Mouse (Mus musculus) embryonic facial prominence, embryonic 11.5 days (tissue): Measurements from ENCODE around the gene Plk5. TPM values are rescaled to one million over a fixed set of nuclear protein-coding genes. Genes with fewer than 3 reads are reported as not detected.
A peak's percentile ranks its signal among the peaks of the same experiment; 100 is the strongest.

Experiments used
- ATAC-seq: fragments of 200-750 bp; cut with Nextera tagmentation; replicated peaks from 2 replicates; pipeline ENCODE4 v1.8.0; 2017; ENCODE audit warnings: low read depth; ENCODE audit not compliant: insufficient number of reproducible peaks, low FRiP score, low TSS enrichment
- DNase-seq: peaks from one replicate; pipeline ENCODE4 v3.0.0-alpha.2; 2015; ENCODE audit warnings: low spot score
- H3K27ac ChIP-seq: fragments of 300-500 bp; sonication (generic); replicated peaks from 2 replicates; pipeline ENCODE4 v1.5.1; 2014; ENCODE audit warnings: mild to moderate bottlenecking, low read depth, low read length, control low read depth
- H3K27me3 ChIP-seq: fragments of 300-500 bp; sonication (generic); 2 replicates; pipeline ENCODE4 v1.6.1; 2014; ENCODE audit warnings: mild to moderate bottlenecking, low read length, moderate library complexity, mixed read lengths; ENCODE audit not compliant: control insufficient read depth, insufficient read depth
- H3K36me3 ChIP-seq: fragments of 300-500 bp; sonication (generic); replicated peaks from 2 replicates; pipeline ENCODE4 v1.6.1; 2014; ENCODE audit warnings: low read depth, mild to moderate bottlenecking, low read length, moderate library complexity, mixed read lengths; ENCODE audit not compliant: control insufficient read depth, insufficient read depth
- H3K4me1 ChIP-seq: fragments of 300-500 bp; sonication (generic); 2 replicates; pipeline ENCODE4 v1.6.1; 2014; ENCODE audit warnings: low read length, mixed read lengths; ENCODE audit not compliant: control insufficient read depth, insufficient read depth
- H3K4me2 ChIP-seq: fragments of 300-500 bp; sonication (generic); 2 replicates; pipeline ENCODE4 v1.6.1; 2014; ENCODE audit warnings: low read depth, mild to moderate bottlenecking, control low read depth, low read length, moderate library complexity
- H3K4me3 ChIP-seq: fragments of 300-500 bp; sonication (generic); 2 replicates; pipeline ENCODE4 v1.5.1; 2014; ENCODE audit warnings: low read depth, low read length, control low read depth
- H3K9ac ChIP-seq: fragments of 300-500 bp; sonication (generic); replicated peaks from 2 replicates; pipeline ENCODE4 v1.6.1; 2014; ENCODE audit warnings: mild to moderate bottlenecking, control low read depth, low read length
- H3K9me3 ChIP-seq: fragments of 300-500 bp; sonication (generic); replicated peaks from 2 replicates; pipeline ENCODE4 v1.6.1; 2016; ENCODE audit warnings: mild to moderate bottlenecking, low read length, inconsistent platforms, mixed read lengths; ENCODE audit not compliant: control insufficient read depth
- WGBS: fragments of 180-500 bp; shearing (Covaris S2); extraction: QIAGEN DNeasy Blood & Tissue Kit; methylation state at CpG from one replicate; pipeline ENCODE4 v1.1.7; 2014; 5-methylcytosine and 5-hydroxymethylcytosine counted together
- microRNA-seq: library from miRNA; unstranded; fragments of <30 nt; microRNA quantifications from one replicate; pipeline ENCODE4, GENCODE M21; 2016; ENCODE audit warnings: borderline number of aligned reads
- polyA plus RNA-seq: library from polyadenylated mRNA; unstranded; fragments of >200 nt; fragmentation: Nextera tagmentation; extraction: Ambion mirVana; gene quantifications from 2 replicates; pipeline ENCODE4 v1.2.1, GENCODE M21; 2014

The Plk5 gene
- polyA plus RNA-seq, 1 experiment from 2014 or later = 0.52 TPM

GRCm38 (mm10) chr10:80405481-80406173 lies 49.4 kb downstream of the Plk5 start:
- WGBS = 52% methylated on average over 10 of the region's 10 CpGs
- no peaks in the 10 kb centered on the region for H3K9me3 ChIP-seq
- H3K27ac ChIP-seq = no peak overlapping the region
- H3K27me3 ChIP-seq = no peaks in the 10 kb centered on the region
- ATAC-seq (no peak), DNase-seq (no peak)
- peak overlapping the region; percentile 86 for H3K4me3 ChIP-seq
- H3K36me3 ChIP-seq = peaks cover 16% of the 10 kb centered on the region
- H3K4me1 ChIP-seq = no peaks in the 10 kb centered on the region; the same call in none of the 2 replicates
- peak overlapping the region; percentile 83 for H3K9ac ChIP-seq
- peak overlapping the region; percentile 83 for H3K4me2 ChIP-seq

GRCm38 (mm10) chr10:80406684-80407501 lies 50.6 kb downstream of the Plk5 start, which contains the start of gene Uqcr11:
Gene Uqcr11, minus strand, starts transcription at chr10:80406830.
- no peaks in the 10 kb centered on the region for H3K27me3 ChIP-seq
- peak within 1 kb of the TSS; percentile 48; the same call in 1 of the 2 replicates for H3K27ac ChIP-seq
- peak; percentile 61 for ATAC-seq
- H3K36me3 ChIP-seq = peaks cover 20% of the 10 kb centered on the region
- peak within 1 kb of the TSS; percentile 83 for H3K9ac ChIP-seq
- DNase-seq = peak; percentile 95
- 1% methylated on average over 27 of the region's 27 CpGs for WGBS
- peak within 1 kb of the TSS; percentile 83 for H3K4me2 ChIP-seq
- H3K4me1 ChIP-seq = no peaks in the 10 kb centered on the region; the same call in none of the 2 replicates
- peak within 1 kb of the TSS; percentile 86 for H3K4me3 ChIP-seq
- H3K9me3 ChIP-seq = no peaks in the 10 kb centered on the region

GRCm38 (mm10) chr10:80407924-80408323 lies 51.7 kb downstream of the Plk5 start:
- Histone ChIP-seq H3K4me2 (no peak overlapping the region), H3K27ac (no peak overlapping the region), H3K4me1 (no peaks in the 10 kb centered on the region; the same call in none of the 2 replicates), H3K9me3 (no peaks in the 10 kb centered on the region), H3K4me3 (no peak overlapping the region), H3K9ac (no peak overlapping the region), H3K27me3 (no peaks in the 10 kb centered on the region), H3K36me3 (peaks cover 28% of the 10 kb centered on the region)
- DNase-seq (no peak), ATAC-seq (no peak)
- 56% methylated on average over 4 of the region's 4 CpGs for WGBS

GRCm38 (mm10) chr10:80412656-80413541 lies 56.6 kb downstream of the Plk5 start:
- WGBS = 90% methylated on average over 44 of the region's 44 CpGs
- no peak for DNase-seq
- Histone ChIP-seq H3K36me3 (peaks cover 61% of the 10 kb centered on the region), H3K27me3 (no peaks in the 10 kb centered on the region), H3K4me2 (no peak overlapping the region), H3K4me3 (no peak overlapping the region), H3K27ac (no peak overlapping the region), H3K9ac (no peak overlapping the region), H3K9me3 (no peaks in the 10 kb centered on the region), H3K4me1 (no peaks in the 10 kb centered on the region)
- no peak for ATAC-seq

Small RNA genes within 50 kb of the gene (microRNA-seq; reads per million reads assigned to microRNA genes)
- gene Gm22721 = not detected

Other genes starting within 250 kb of the Plk5 start
- 16.6 and 18.5 TPM in 2 replicates for gene Stk11, start 240.7 kb upstream of the Plk5 start, polyA plus RNA-seq
- gene Atp5d, start 217.8 kb upstream of the Plk5 start, polyA plus RNA-seq = 360 and 371 TPM in 2 replicates
- 6.8 and 9.0 TPM in 2 replicates for gene Cbarp, start 215.6 kb upstream of the Plk5 start, polyA plus RNA-seq
- 60.3 and 62.1 TPM in 2 replicates for gene Midn, start 208.2 kb upstream of the Plk5 start, polyA plus RNA-seq
- 74.0 and 77.8 TPM in 2 replicates for gene Cirbp, start 190.5 kb upstream of the Plk5 start, polyA plus RNA-seq
- 6.0 and 6.8 TPM in 2 replicates for gene 1600002K03Rik, start 183.5 kb upstream of the Plk5 start, polyA plus RNA-seq
- 34.6 and 42.3 TPM in 2 replicates for gene Efna2, start 177.0 kb upstream of the Plk5 start, polyA plus RNA-seq
- gene Mum1, start 130.0 kb upstream of the Plk5 start, polyA plus RNA-seq = 75.1 and 94.3 TPM in 2 replicates
- 221 and 253 TPM in 2 replicates for gene Ndufs7, start 107.3 kb upstream of the Plk5 start, polyA plus RNA-seq
- 21.9 and 22.4 TPM in 2 replicates for gene Gamt, start 95.4 kb upstream of the Plk5 start, polyA plus RNA-seq
- gene Dazap1, start 95.0 kb upstream of the Plk5 start, polyA plus RNA-seq = 40.9 and 44.7 TPM in 2 replicates
- 886 and 948 TPM in 2 replicates for gene Rps15, start 64.0 kb upstream of the Plk5 start, polyA plus RNA-seq
- gene Apc2, start 60.5 kb upstream of the Plk5 start, polyA plus RNA-seq = 11.0 and 15.8 TPM in 2 replicates
- 36.5 and 41.6 TPM in 2 replicates for gene 2310011J03Rik, start 35.9 kb upstream of the Plk5 start, polyA plus RNA-seq
- 1.6 and 2.9 TPM in 2 replicates for gene Pcsk4, start 27.0 kb upstream of the Plk5 start, polyA plus RNA-seq
- 4.3 and 4.5 TPM in 2 replicates for gene Reep6, start 26.5 kb upstream of the Plk5 start, polyA plus RNA-seq
- gene Adamtsl5, start 8.0 kb upstream of the Plk5 start, polyA plus RNA-seq = 0.14 and 0.88 TPM in 2 replicates
- 10.3 and 12.9 TPM in 2 replicates for gene Mex3d, start 31.2 kb downstream of the Plk5 start, polyA plus RNA-seq
- 241 and 259 TPM in 2 replicates for gene Mbd3, start 43.1 kb downstream of the Plk5 start, polyA plus RNA-seq
- 377 and 460 TPM in 2 replicates for gene Uqcr11, start 50.4 kb downstream of the Plk5 start, polyA plus RNA-seq
- 174 and 178 TPM in 2 replicates for gene Tcf3, start 77.2 kb downstream of the Plk5 start, polyA plus RNA-seq
- gene Onecut3, start 138.4 kb downstream of the Plk5 start, polyA plus RNA-seq = 0.22 and 0.43 TPM in 2 replicates
- gene Atp8b3, start 182.7 kb downstream of the Plk5 start, polyA plus RNA-seq = 0.28 and 0.36 TPM in 2 replicates
- 17.1 and 20.6 TPM in 2 replicates for gene Rexo1, start 205.1 kb downstream of the Plk5 start, polyA plus RNA-seq
- gene Klf16, start 220.9 kb downstream of the Plk5 start, polyA plus RNA-seq = 4.5 and 5.5 TPM in 2 replicates
- 94.8 and 111 TPM in 2 replicates for gene Abhd17a, start 233.9 kb downstream of the Plk5 start, polyA plus RNA-seq
- 62.4 and 64.9 TPM in 2 replicates for gene Scamp4, start 246.4 kb downstream of the Plk5 start, polyA plus RNA-seq
- 5.7 and 5.8 TPM in 2 replicates for gene Adat3, start 246.4 kb downstream of the Plk5 start, polyA plus RNA-seq
- 1.4 and 1.5 TPM in 2 replicates for gene Gm49322, start 249.6 kb downstream of the Plk5 start, polyA plus RNA-seq